Mouse (Mus musculus) heart, adult 2 months (tissue): ENCODE measurements around the gene Alkal2. TPM values are rescaled to one million over a fixed set of nuclear protein-coding genes. Genes with fewer than 3 reads are reported as not detected.

Experiments used
- DNase-seq, 2 experiments: peaks; one replicate each; pipeline ENCODE4 v3.0.0; 2021
- H3K27ac ChIP-seq: fragments of 200-600 bp; 2 replicates; pipeline ENCODE4 v1.8.1; 2022
- H3K27me3 ChIP-seq: fragments of 200-500 bp; 2 replicates; pipeline ENCODE4 v1.6.1; 2012; ENCODE audit warnings: mild to moderate bottlenecking, low read length, inconsistent platforms, mixed read lengths; ENCODE audit not compliant: control insufficient read depth, insufficient read depth
- H3K36me3 ChIP-seq: fragments of 200-500 bp; 2 replicates; pipeline ENCODE4 v1.6.1; 2012; ENCODE audit warnings: low read length, inconsistent platforms; ENCODE audit not compliant: control insufficient read depth, insufficient read depth
- H3K4me1 ChIP-seq: fragments of 200-500 bp; 2 replicates; pipeline ENCODE4 v1.6.1; 2011; ENCODE audit warnings: low read length; ENCODE audit not compliant: control insufficient read depth, insufficient read depth
- H3K4me3 ChIP-seq: fragments of 200-600 bp; 2 replicates; pipeline ENCODE4 v1.8.1; 2022
- H3K79me2 ChIP-seq: fragments of 200-500 bp; replicated peaks from 2 replicates; pipeline ENCODE4 v1.6.1; 2012; ENCODE audit warnings: mild to moderate bottlenecking, inconsistent platforms, low read length, moderate library complexity, mixed read lengths; ENCODE audit not compliant: control insufficient read depth, insufficient read depth
- H3K9ac ChIP-seq: fragments of 200-500 bp; 2 replicates; pipeline ENCODE4 v1.6.1; 2012; ENCODE audit warnings: low read depth, mild to moderate bottlenecking, control low read depth, inconsistent platforms, low read length, mixed read lengths
- CTCF ChIP-seq: fragments of 200-600 bp; IDR thresholded peaks from 2 replicates; pipeline ENCODE4 v1.8.1; 2022; ENCODE audit warnings: antibody characterized with exemption, mild to moderate bottlenecking, moderate library complexity
- EP300 ChIP-seq: fragments of 200-500 bp; IDR thresholded peaks from 2 replicates; pipeline ENCODE4 v1.6.1; 2011; ENCODE audit warnings: low read depth, low read length, control low read depth; ENCODE audit not compliant: insufficient read depth
- POLR2A ChIP-seq: fragments of 200-500 bp; IDR thresholded peaks from 2 replicates; pipeline ENCODE4 v1.6.1; 2011; ENCODE audit warnings: mild to moderate bottlenecking, low read depth, low read length, control low read depth; ENCODE audit not compliant: insufficient read depth
- WGBS: fragments of 180-500 bp; shearing (Covaris S2); methylation state at CpG from one replicate; pipeline ENCODE4 v1.1.7; 2018; 5-methylcytosine and 5-hydroxymethylcytosine counted together
- intact Hi-C: fragments of 180-260 bp; cut with DNase I; formaldehyde crosslinking; loops from one replicate; pipeline ENCODE4 v1.15.1; 2025
- polyA plus RNA-seq: library from polyadenylated mRNA; depleted of rRNA; stranded (reverse); fragments of >200 nt; gene quantifications from 2 replicates; pipeline ENCODE4 v1.2.3, GENCODE M21; 2012
- total RNA-seq, 2 experiments: library from RNA; stranded (reverse); gene quantifications; 2 replicates each; pipeline ENCODE4 v1.2.3; 2021

Gene Alkal2
- total and polyA plus RNA-seq, 3 experiments: 0.70 to 1.8 (median 0.73) TPM

DNA sequence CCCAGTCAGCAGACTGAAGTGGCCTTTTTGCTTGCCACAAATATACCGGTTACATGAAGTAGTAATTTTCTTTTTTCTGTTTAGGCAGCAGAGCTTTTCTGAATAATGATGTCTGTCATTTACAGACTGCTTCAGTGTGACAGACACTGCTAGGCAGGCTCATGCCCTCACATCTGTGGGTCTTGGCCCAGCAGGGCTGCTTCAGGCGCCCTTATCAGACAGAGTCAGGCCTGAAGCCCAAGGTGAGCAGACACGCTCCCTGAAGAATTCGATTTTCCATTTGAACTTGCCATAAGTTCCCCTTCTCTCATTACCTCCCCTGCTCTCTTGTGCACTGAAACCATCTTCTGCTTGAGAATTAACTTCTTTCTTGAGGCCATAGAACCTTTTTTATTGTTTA lies 3.9 kb downstream of the Alkal2 start:
- Histone ChIP-seq H3K27me3 (peaks cover 14% of the 10 kb centered on the region), H3K27ac (no peak overlapping the region), H3K36me3 (no peaks in the 10 kb centered on the region), H3K79me2 (no peaks in the 10 kb centered on the region), H3K9ac (no peak overlapping the region), H3K4me1 (no peaks in the 10 kb centered on the region; the same call in 1 of the 2 replicates), H3K4me3 (no peak overlapping the region)
- no peak for TF ChIP-seq CTCF
- no peak for TF ChIP-seq EP300
- TF ChIP-seq POLR2A: no peak
- intact Hi-C loops: no loop called here
- WGBS: 68% methylated on average over 4 of the region's 4 CpGs
- DNase-seq: no peak

DNA sequence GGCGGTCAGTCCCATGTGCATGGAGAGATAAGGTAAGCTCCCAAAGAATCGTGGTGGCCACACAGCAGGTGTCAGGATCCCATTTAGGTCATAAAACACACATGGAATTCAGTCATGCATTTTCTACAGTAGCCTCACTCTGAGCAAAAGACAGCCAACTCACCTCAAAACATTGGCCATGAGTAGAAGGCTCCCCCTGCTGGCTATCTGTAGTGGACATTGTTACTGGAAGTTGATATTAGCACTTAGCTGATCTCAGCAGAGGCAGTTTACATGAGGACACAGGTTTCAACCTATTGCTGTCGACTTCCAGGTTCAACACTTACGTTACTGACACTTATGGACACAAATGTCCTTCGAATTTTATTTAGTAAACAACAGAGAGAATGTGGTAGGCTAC lies 5.9 kb downstream of the Alkal2 start:
- peak; percentile 27 to 37 for DNase-seq
- peak; percentile 82 for TF ChIP-seq CTCF
- TF ChIP-seq POLR2A: no peak

DNA sequence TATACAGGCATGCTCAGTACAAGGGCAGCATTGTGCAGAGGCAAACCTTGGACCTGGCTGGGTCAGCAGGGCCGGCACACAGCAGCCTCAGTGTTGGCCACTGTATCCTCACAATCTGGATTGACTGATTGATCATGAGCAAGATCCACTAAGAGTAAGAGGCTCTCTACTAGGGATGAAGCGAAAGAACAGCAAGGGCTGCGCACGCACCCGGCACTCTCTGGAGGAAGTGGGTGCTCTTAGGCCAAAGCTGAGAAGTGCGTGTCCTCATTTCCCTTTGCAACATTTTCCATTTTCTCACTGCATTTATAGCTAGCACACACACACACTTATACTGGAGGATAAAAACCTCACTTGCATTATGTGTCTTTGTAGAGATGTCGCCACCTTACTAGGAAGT lies 7.3 kb downstream of the Alkal2 start:
- Histone ChIP-seq H3K27ac (no peak overlapping the region), H3K9ac (no peak overlapping the region), H3K27me3 (peaks cover 2% of the 10 kb centered on the region; the same call in 1 of the 2 replicates), H3K79me2 (no peaks in the 10 kb centered on the region), H3K4me3 (no peak overlapping the region), H3K36me3 (no peaks in the 10 kb centered on the region), H3K4me1 (no peaks in the 10 kb centered on the region)
- WGBS: 72% methylated on average over 7 of the region's 7 CpGs
- no peak for DNase-seq
- TF ChIP-seq CTCF (no peak), EP300 (no peak), POLR2A (no peak)
- intact Hi-C loops: no loop called here

More for the DNA sequence above, 5.9 kb downstream of the Alkal2 start:
- no peaks in the 10 kb centered on the region for H3K79me2 ChIP-seq
- no peak overlapping the region for H3K9ac ChIP-seq
- intact Hi-C loops: loop anchor here (1.0 kb wide), 1 partner anchor 293 kb away; no protein-coding TSS in a partner anchor
- H3K36me3 ChIP-seq: no peaks in the 10 kb centered on the region
- H3K4me3 ChIP-seq: no peak overlapping the region
- H3K27me3 ChIP-seq: peaks cover 2% of the 10 kb centered on the region; the same call in 1 of the 2 replicates
- H3K27ac ChIP-seq: no peak overlapping the region
- no peaks in the 10 kb centered on the region; the same call in 1 of the 2 replicates for H3K4me1 ChIP-seq
- 36% methylated on average over 5 of the region's 5 CpGs for WGBS

DNA sequence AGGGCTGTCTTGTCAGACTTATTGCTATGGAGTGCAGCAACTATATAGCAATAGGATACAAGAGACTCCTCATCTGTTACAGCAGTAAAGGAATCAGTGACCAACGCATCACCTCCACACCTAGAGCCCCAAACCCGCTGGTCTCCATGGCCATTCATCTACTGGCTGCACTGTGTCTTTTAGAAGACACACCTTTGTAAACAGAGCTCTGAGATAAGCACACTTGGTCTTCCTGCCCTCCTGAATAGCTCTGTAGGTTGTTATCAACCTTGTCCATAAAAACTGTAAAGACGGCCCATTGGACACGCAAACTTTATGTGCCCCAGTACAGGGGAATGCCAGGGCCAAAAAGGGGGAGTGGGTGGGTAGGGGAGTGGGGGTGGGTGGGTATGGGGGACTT lies 12.9 kb downstream of the Alkal2 start:
- Histone ChIP-seq H3K36me3 (no peaks in the 10 kb centered on the region), H3K4me3 (no peak overlapping the region), H3K9ac (no peak overlapping the region), H3K4me1 (no peaks in the 10 kb centered on the region), H3K27me3 (no peaks in the 10 kb centered on the region), H3K27ac (no peak overlapping the region), H3K79me2 (no peaks in the 10 kb centered on the region)
- intact Hi-C loops: no loop called here
- DNase-seq: no peak
- TF ChIP-seq CTCF (no peak), EP300 (no peak), POLR2A (no peak)
- 92% methylated on average over 4 of the region's 4 CpGs for WGBS

DNA sequence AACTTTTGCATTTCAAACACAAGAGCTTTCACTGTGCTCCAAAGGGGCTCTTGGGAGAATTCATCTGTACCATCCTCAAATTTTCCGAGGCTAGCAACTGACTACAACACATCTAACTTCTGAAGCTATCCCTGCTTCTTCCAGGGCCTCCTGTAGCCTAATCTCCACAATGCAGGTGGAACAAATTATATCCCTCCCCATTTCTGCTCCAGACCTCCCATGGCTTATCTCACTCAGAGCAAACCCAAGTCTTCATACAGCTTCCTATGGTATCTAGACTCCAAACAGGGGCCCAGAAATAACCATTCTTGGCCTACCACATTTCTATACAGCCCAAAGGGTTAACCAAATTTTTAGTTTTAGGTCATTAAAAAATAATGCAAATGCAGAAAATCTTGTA lies 24.5 kb downstream of the Alkal2 start:
- Histone ChIP-seq H3K9ac (no peak overlapping the region), H3K36me3 (no peaks in the 10 kb centered on the region; the same call in 1 of the 2 replicates), H3K4me1 (peaks cover 1% of the 10 kb centered on the region; the same call in 1 of the 2 replicates), H3K4me3 (no peak overlapping the region), H3K27ac (no peak overlapping the region), H3K79me2 (no peaks in the 10 kb centered on the region), H3K27me3 (no peaks in the 10 kb centered on the region)
- TF ChIP-seq CTCF: no peak
- no peak for TF ChIP-seq EP300
- TF ChIP-seq POLR2A: no peak
- intact Hi-C loops: no loop called here
- WGBS: 82% methylated on average over 1 of the region's 1 CpGs
- no peak for DNase-seq

DNA sequence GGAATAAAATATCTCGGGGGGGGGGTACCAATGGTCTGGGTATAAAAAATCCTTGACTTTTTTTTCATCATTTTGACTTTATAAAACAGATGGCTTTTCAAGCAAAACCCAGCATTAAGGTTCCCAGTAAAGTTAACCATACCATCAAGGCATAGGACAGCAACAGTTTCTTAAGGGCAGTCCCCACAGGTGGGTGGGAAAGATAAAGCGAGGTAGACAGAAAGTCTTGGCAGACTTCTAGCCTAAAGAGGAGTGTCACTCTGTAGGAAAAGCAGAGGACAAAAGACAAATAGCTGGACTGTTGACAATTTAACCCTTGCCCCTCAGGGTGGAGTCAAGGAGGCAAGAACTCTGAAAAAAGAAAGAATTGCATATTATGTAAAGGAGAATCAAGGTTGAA lies 25.8 kb downstream of the Alkal2 start:
- no peaks in the 10 kb centered on the region for H3K27me3 ChIP-seq
- H3K4me1 ChIP-seq: peaks cover 1% of the 10 kb centered on the region; the same call in 1 of the 2 replicates
- 75% methylated on average over 2 of the region's 2 CpGs for WGBS
- H3K79me2 ChIP-seq: no peaks in the 10 kb centered on the region
- no peak for DNase-seq
- no peaks in the 10 kb centered on the region; the same call in 1 of the 2 replicates for H3K36me3 ChIP-seq
- intact Hi-C loops: loop anchor here (10.0 kb wide), 1 partner anchor 445 kb away; the partner anchor contains the start of gene Dld
- no peak overlapping the region for H3K9ac ChIP-seq
- TF ChIP-seq POLR2A: no peak
- TF ChIP-seq CTCF: no peak
- no peak for TF ChIP-seq EP300
- H3K27ac ChIP-seq: no peak overlapping the region
- H3K4me3 ChIP-seq: no peak overlapping the region
